Mouse (Mus musculus) heart, embryonic 16.5 days (tissue): ENCODE data around the gene Tmpo. TPM values are rescaled to one million over a fixed set of nuclear protein-coding genes. Genes with fewer than 3 reads are reported as not detected.
A peak's percentile ranks its signal among the peaks of the same experiment; 100 is the strongest.

Experiments
- ATAC-seq: fragments of 200-750 bp; cut with Nextera tagmentation; replicated peaks from 2 replicates; pipeline ENCODE4 v1.8.0; 2017; ENCODE audit warnings: moderate number of reproducible peaks; ENCODE audit not compliant: insufficient read depth, low FRiP score; ENCODE audit errors: extremely low read depth
- H3K27ac ChIP-seq: fragments of 300-500 bp; sonication (generic); 2 replicates; pipeline ENCODE4 v1.5.1; 2014; ENCODE audit warnings: mild to moderate bottlenecking, low read length, control low read depth, moderate library complexity
- H3K27me3 ChIP-seq: fragments of 300-500 bp; sonication (generic); 2 replicates; pipeline ENCODE4 v1.6.1; 2014; ENCODE audit warnings: low read length, mixed read lengths; ENCODE audit not compliant: control insufficient read depth, insufficient read depth
- H3K36me3 ChIP-seq: fragments of 300-500 bp; sonication (generic); 2 replicates; pipeline ENCODE4 v1.6.1; 2014; ENCODE audit not compliant: control insufficient read depth, insufficient read depth
- H3K4me1 ChIP-seq: fragments of 300-500 bp; sonication (generic); 2 replicates; pipeline ENCODE4 v1.6.1; 2014; ENCODE audit warnings: low read length, mixed read lengths; ENCODE audit not compliant: control insufficient read depth, insufficient read depth
- H3K4me2 ChIP-seq: fragments of 300-500 bp; sonication (generic); 2 replicates; pipeline ENCODE4 v1.6.1; 2014; ENCODE audit warnings: low read depth, mild to moderate bottlenecking, control low read depth, low read length
- H3K4me3 ChIP-seq: fragments of 300-500 bp; sonication (generic); 2 replicates; pipeline ENCODE4 v1.5.1; 2014; ENCODE audit warnings: mild to moderate bottlenecking, control low read depth, low read length
- H3K9ac ChIP-seq: fragments of 300-500 bp; sonication (generic); 2 replicates; pipeline ENCODE4 v1.6.1; 2014; ENCODE audit warnings: low read length, control low read depth
- H3K9me3 ChIP-seq: fragments of 300-500 bp; sonication (generic); replicated peaks from 2 replicates; pipeline ENCODE4 v1.6.1; 2016; ENCODE audit warnings: low read length; ENCODE audit not compliant: control insufficient read depth
- WGBS: fragments of 180-500 bp; shearing (Covaris S2); extraction: QIAGEN DNeasy Blood & Tissue Kit; methylation state at CpG from one replicate; pipeline ENCODE4 v1.1.7; 2014; 5-methylcytosine and 5-hydroxymethylcytosine counted together
- polyA plus RNA-seq: library from polyadenylated mRNA; unstranded; fragments of >200 nt; fragmentation: Nextera tagmentation; extraction: Ambion mirVana; gene quantifications from 2 replicates; pipeline ENCODE4 v1.2.1, GENCODE M21; 2015

Gene Tmpo
- polyA plus RNA-seq, 1 experiment from 2014 or later = 148 TPM

DNA sequence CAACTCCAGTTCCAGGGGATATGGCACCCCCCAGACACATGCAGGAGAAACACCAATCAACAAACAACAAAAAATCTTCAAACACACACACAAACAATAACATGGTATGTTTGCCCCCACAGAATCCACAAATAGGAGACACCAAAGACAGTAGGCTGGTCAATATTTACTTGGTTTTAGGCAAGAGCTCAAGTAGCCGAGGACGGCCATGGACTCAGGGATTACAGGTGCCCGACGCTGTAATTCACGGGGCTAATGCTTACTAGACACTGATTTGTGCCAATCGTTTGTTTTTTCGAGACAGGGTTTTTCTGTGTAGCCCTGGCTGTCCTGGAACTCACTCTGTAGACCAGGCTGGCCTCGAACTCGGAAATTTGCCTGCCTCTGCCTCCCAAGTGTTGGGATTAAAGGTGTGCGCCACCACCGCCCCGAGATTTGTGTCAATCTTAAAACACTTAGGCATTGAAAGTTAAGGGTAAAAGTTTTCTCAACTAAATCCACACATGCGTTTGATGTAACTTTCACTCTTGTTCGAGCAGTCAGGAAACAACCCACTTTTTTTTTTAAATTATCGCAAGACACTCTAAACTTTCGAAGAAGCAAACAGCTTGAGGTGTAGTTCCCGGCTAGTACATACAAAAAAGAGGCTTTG is 11.6 kb downstream of the Tmpo start:
- H3K9me3 ChIP-seq = no peaks in the 10 kb centered on the region
- peak overlapping the region; percentile 100 for H3K9ac ChIP-seq
- H3K36me3 ChIP-seq = peaks cover 7% of the 10 kb centered on the region; the same call in 1 of the 2 replicates
- ATAC-seq = no peak
- H3K4me2 ChIP-seq = peak overlapping the region; percentile 55
- H3K4me3 ChIP-seq = peak overlapping the region; percentile 94
- H3K27me3 ChIP-seq = no peaks in the 10 kb centered on the region
- H3K27ac ChIP-seq = peak overlapping the region; percentile 100
- H3K4me1 ChIP-seq = peaks cover 14% of the 10 kb centered on the region
- 22% methylated on average over 17 of the region's 17 CpGs for WGBS

DNA sequence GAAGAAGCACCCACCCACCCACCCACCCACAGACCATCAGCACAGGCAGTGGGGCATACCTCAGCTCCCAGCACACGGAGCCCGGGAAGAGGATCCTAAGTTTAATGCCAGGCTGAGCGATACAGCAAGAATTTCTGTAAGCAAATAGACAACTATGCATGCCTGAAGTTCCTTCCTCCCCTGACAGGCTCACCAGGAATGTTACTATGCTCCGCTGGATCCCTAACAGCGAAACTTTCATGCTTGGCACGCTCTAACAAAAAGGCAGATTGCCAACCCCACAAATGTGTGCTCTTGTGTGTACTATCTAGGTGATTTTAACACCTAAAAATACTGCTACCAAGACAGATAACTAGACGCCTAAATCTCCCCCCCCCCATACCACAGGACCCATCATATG is 13.8 kb downstream of the Tmpo start:
- H3K9me3 ChIP-seq = no peaks in the 10 kb centered on the region
- H3K27ac ChIP-seq = peak overlapping the region; percentile 78
- H3K4me3 ChIP-seq = peak overlapping the region; percentile 94
- H3K4me2 ChIP-seq = peak overlapping the region; percentile 55
- peaks cover 26% of the 10 kb centered on the region for H3K36me3 ChIP-seq
- H3K27me3 ChIP-seq = no peaks in the 10 kb centered on the region
- 0 out of 2 replicates have a peak, but pooled peaks have one; percentile 2 for ATAC-seq
- H3K9ac ChIP-seq = 0 out of 2 replicates have a peak overlapping the region, but pooled peaks have one; percentile 35
- H3K4me1 ChIP-seq = peaks cover 14% of the 10 kb centered on the region
- WGBS = 18% methylated on average over 7 of the region's 7 CpGs

GRCm38 (mm10) chr10:91166890-91167289 is 14.2 kb downstream of the Tmpo start:
- no peaks in the 10 kb centered on the region for H3K9me3 ChIP-seq
- H3K27ac ChIP-seq = peak overlapping the region; percentile 78
- peak overlapping the region; percentile 55 for H3K4me2 ChIP-seq
- peaks cover 12% of the 10 kb centered on the region for H3K4me1 ChIP-seq
- ATAC-seq = no peak
- no peaks in the 10 kb centered on the region for H3K27me3 ChIP-seq
- H3K36me3 ChIP-seq = peaks cover 30% of the 10 kb centered on the region
- H3K4me3 ChIP-seq = peak overlapping the region; percentile 94
- WGBS = 30% methylated on average over 5 of the region's 5 CpGs
- H3K9ac ChIP-seq = 0 out of 2 replicates have a peak overlapping the region, but pooled peaks have one; percentile 35

DNA sequence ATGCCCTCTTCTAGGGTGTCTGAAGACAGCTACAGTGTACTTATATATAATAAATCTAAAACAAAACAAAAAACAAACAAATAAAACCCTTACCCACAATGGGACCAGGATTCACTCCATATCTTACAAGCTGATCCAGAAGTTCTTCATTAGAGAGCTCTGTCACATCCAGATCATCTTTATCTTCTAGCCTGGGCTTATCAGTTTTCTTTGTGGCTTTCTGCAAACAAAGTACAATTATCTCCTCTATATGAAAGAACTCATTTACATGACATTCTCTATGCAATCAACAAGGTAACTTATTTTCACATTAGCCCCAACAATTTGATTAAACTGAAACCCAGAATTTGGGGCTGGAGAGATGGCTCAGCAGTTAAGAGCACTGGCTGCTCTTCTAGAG is 15.3 kb downstream of the Tmpo start:
- Histone ChIP-seq H3K27me3 (no peaks in the 10 kb centered on the region), H3K9ac (no peak overlapping the region), H3K9me3 (no peaks in the 10 kb centered on the region), H3K4me1 (peaks cover 12% of the 10 kb centered on the region), H3K4me3 (no peak overlapping the region), H3K4me2 (no peak overlapping the region), H3K36me3 (peaks cover 40% of the 10 kb centered on the region), H3K27ac (peak overlapping the region; percentile 15; the same call in 1 of the 2 replicates)
- no peak for ATAC-seq

GRCm38 (mm10) chr10:91164491-91164890 is 16.6 kb downstream of the Tmpo start:
- Histone ChIP-seq H3K9me3 (no peaks in the 10 kb centered on the region), H3K36me3 (peaks cover 49% of the 10 kb centered on the region), H3K4me3 (no peak overlapping the region), H3K27me3 (no peaks in the 10 kb centered on the region), H3K4me2 (no peak overlapping the region), H3K27ac (no peak overlapping the region), H3K4me1 (peaks cover 12% of the 10 kb centered on the region), H3K9ac (no peak overlapping the region)
- no peak for ATAC-seq
- WGBS = 78% methylated on average over 3 of the region's 3 CpGs

DNA sequence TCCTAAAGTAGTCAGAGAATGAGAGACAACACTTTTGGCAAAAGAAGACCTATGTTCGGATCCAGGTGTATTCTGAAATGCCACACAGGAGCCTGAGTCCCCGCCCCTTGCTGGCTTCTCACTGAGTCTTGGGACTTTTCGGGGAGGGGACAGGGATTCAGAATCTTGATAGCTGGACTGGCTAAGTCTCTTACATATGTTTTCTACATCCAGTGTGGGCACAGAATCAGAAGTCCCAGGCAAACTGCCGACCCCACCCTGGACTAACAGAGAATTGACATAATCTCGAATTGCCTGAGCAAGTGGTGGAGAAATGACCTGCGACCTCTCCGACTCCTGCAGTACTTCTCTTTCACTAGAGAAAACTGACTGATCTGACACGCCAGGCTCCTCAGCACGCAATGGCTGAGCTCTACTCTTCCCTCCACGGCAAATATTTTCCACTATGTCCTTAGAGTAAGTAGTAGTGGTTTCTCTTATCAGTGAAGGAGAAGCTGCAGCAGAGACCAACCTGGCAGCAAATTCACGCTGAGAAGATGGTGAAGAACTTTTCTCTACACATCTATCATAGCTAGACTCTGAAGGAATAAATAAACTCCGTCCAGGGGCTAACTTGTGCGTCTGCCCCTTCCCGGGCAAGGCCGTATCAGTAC is 18.5 kb downstream of the Tmpo start:
- 85% methylated on average over 15 of the region's 15 CpGs for WGBS
- no peak overlapping the region for H3K4me3 ChIP-seq
- H3K27ac ChIP-seq = no peak overlapping the region
- peaks cover 5% of the 10 kb centered on the region for H3K4me1 ChIP-seq
- H3K27me3 ChIP-seq = no peaks in the 10 kb centered on the region
- H3K36me3 ChIP-seq = peaks cover 59% of the 10 kb centered on the region
- H3K9ac ChIP-seq = no peak overlapping the region
- H3K9me3 ChIP-seq = no peaks in the 10 kb centered on the region
- H3K4me2 ChIP-seq = no peak overlapping the region
- ATAC-seq = no peak

DNA sequence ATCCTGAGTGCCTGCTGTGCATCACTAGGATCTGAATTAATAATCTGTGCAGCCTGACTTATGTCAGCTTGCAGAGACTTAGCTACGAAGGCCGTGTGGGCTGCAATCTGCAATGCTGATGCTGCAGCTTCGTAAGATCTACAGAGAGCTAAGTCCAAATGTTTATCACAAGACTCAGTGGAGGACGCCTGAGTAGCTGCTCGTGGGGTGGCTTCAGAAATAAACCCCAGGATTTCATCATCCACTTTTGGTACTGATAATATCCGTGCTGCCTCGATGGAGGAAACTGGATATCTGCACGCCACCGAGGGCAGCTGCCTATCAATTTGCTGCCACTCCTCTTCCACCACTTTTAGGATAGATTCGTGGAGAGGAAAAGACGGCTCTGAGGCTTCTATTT is 19.0 kb downstream of the Tmpo start:
- Histone ChIP-seq H3K4me2 (no peak overlapping the region), H3K4me1 (peaks cover 5% of the 10 kb centered on the region), H3K27me3 (no peaks in the 10 kb centered on the region), H3K4me3 (no peak overlapping the region), H3K36me3 (peaks cover 64% of the 10 kb centered on the region), H3K9ac (no peak overlapping the region), H3K9me3 (no peaks in the 10 kb centered on the region), H3K27ac (no peak overlapping the region)
- ATAC-seq = no peak
- 59% methylated on average over 11 of the region's 11 CpGs for WGBS

DNA sequence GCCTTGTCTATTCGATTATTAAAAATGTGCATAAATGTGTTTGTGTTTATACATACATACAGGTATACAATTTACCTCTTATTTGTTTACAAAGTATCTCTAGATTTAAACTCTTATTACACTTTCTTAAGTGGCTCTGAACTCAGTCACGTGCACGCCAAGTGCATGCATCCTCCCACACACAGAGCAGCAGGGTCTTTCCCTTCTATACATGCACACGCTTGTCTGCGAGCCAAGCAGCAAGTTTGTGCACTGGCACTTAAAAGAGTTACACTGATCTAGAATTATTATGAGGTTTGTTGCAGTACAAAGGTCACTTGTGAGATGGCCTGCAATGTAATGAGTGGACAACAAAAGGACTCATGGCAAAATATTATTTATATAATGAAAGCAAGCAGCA is 20.1 kb downstream of the Tmpo start:
- WGBS = 89% methylated on average over 5 of the region's 5 CpGs

GRCm38 (mm10) chr10:91158442-91158841 is 22.7 kb downstream of the Tmpo start:
- ATAC-seq = no peak
- H3K27me3 ChIP-seq = no peaks in the 10 kb centered on the region
- 65% methylated on average over 8 of the region's 8 CpGs for WGBS
- peaks cover 79% of the 10 kb centered on the region for H3K36me3 ChIP-seq
- H3K9ac ChIP-seq = no peak overlapping the region
- H3K4me3 ChIP-seq = no peak overlapping the region
- no peak overlapping the region for H3K4me2 ChIP-seq
- H3K9me3 ChIP-seq = no peaks in the 10 kb centered on the region
- H3K27ac ChIP-seq = peak overlapping the region; percentile 24; the same call in 1 of the 2 replicates
- peaks cover 8% of the 10 kb centered on the region for H3K4me1 ChIP-seq

More for the DNA sequence above, 20.1 kb downstream of the Tmpo start:
- H3K4me3 ChIP-seq = no peak overlapping the region
- H3K9ac ChIP-seq = no peak overlapping the region
- ATAC-seq = no peak
- no peaks in the 10 kb centered on the region for H3K9me3 ChIP-seq
- H3K4me1 ChIP-seq = peaks cover 8% of the 10 kb centered on the region
- no peak overlapping the region for H3K27ac ChIP-seq
- H3K4me2 ChIP-seq = no peak overlapping the region
- H3K27me3 ChIP-seq = no peaks in the 10 kb centered on the region
- H3K36me3 ChIP-seq = peaks cover 70% of the 10 kb centered on the region
